25 mouse cellular contexts compared by ENCODE assay signal in the genomic region with DNA sequence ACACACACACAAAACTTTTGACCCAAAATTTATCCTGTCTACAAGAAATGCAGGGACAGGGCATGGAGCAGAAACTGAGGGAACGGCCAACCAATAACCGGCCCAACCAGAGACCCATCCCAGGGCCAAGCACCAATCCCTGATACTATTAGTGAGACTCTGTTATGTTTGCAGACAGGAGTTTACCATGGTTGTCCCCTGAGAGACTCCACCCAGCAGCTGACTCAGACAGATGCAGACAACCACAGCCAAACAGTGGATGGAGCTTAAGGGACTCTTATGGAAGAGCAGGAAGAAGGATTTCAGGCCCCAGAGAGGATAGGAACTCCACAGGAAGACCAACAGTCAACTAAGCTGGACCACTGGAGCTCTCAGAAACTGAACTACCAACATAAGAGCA. TPM values are rescaled to one million over a fixed set of nuclear protein-coding genes. Genes with fewer than 3 reads are reported as not detected.
"Had no signal": no experiment of that assay in that cellular context is flagged by ENCODE, and none has a peak within 500 bp of the region (broad histone marks: within the 10 kb centered on the region; RNA-seq: fewer than 3 reads in every experiment).

No protein-coding gene starts in this region.

- H3K36me3 ChIP-seq: liver, embryonic 13.5 days; midbrain, embryonic 13.5 days; neural tube, embryonic 12.5 days; neural tube, embryonic 15.5 days; stomach, embryonic 15.5 days had no signal

- H3K27me3 ChIP-seq: midbrain, embryonic 13.5 days; neural tube, embryonic 12.5 days; neural tube, embryonic 15.5 days; stomach, embryonic 15.5 days had no signal

- H3K4me3 ChIP-seq: layer of hippocampus, adult 2 months; liver, embryonic 13.5 days; midbrain, embryonic 13.5 days; neural tube, embryonic 12.5 days; neural tube, embryonic 15.5 days; stomach, embryonic 15.5 days had no signal

- H3K9ac ChIP-seq: liver, embryonic 13.5 days; lung, embryonic 14.5 days; midbrain, embryonic 13.5 days; neural tube, embryonic 12.5 days; neural tube, embryonic 15.5 days; stomach, embryonic 15.5 days had no signal

- DNase-seq: kidney, adult 2 months; kidney, postnatal 25 days; layer of hippocampus, adult 9-11 months; liver, embryonic 13.5 days; lung, embryonic 14.5 days; right cerebral cortex, adult 18-20 months; right cerebral cortex, postnatal 14 days; right cerebral cortex, postnatal 4 days; spleen, adult 18-20 months; thymus, postnatal 25 days had no signal

- H3K27ac ChIP-seq: kidney, postnatal 0 days; layer of hippocampus, adult 2 months; liver, embryonic 13.5 days; macrophage; midbrain, embryonic 13.5 days; neural tube, embryonic 12.5 days; neural tube, embryonic 15.5 days; stomach, embryonic 15.5 days had no signal

RNA-seq across cellular contexts. Expression of a gene that starts 27.5 kb away (rescaled TPM):
- total RNA-seq: liver, adult 2 months; megakaryocyte, adult 5-6 weeks had no signal
- polyA plus RNA-seq: kidney, adult 2 months; kidney, embryonic 14.5 days; kidney, postnatal 0 days; large intestine, adult 2 months; limb, embryonic 11.5 days; liver, adult 2 months; liver, embryonic 13.5 days; liver, embryonic 16.5 days; lung, embryonic 14.5 days; lung, postnatal 0 days; macrophage; stomach, embryonic 15.5 days; thymus, postnatal 0 days had no signal
